Mouse (Mus musculus): ENCODE results near the gene Zbtb8a. TPM values are rescaled to one million over a fixed set of nuclear protein-coding genes. Genes with fewer than 3 reads are reported as not detected.

Gene Zbtb8a
- polyA plus RNA-seq, 1 experiment = 20.7 TPM

- TF ChIP-seq POLR2A (IDR thresholded peaks at IDR 0.05; ENCODE audit: insufficient read depth, low read length) = peak; percentile 17
- no peak for TF ChIP-seq CTCF (IDR thresholded peaks at IDR 0.05; ENCODE audit: low read depth, low read length)
- peak; percentile 89 for TF ChIP-seq EP300 (IDR thresholded peaks at IDR 0.05; ENCODE audit: insufficient read depth, low read depth, low read length)
- peak overlapping the region; percentile 99 for H3K27ac ChIP-seq (ENCODE audit: insufficient read depth, low read length)
- H3K9ac ChIP-seq (ENCODE audit: low read depth, poor library complexity, severe bottlenecking) = peak overlapping the region; percentile 99
- H3K36me3 ChIP-seq (ENCODE audit: control insufficient read depth, insufficient read depth, low read length, poor library complexity, severe bottlenecking) = no peaks in the 10 kb centered on the region
- peak overlapping the region; percentile 79 for H3K4me3 ChIP-seq (ENCODE audit: low read depth, low read length)
- no peaks in the 10 kb centered on the region for H3K9me3 ChIP-seq (replicated peaks; ENCODE audit: control insufficient read depth, insufficient read depth, low read length, poor library complexity, severe bottlenecking)
- no peaks in the 10 kb centered on the region for H3K27me3 ChIP-seq (ENCODE audit: control insufficient read depth, insufficient read depth, low read length, poor library complexity, severe bottlenecking)
- H3K4me1 ChIP-seq (ENCODE audit: control insufficient read depth, insufficient read depth, low read length) = peaks cover 3% of the 10 kb centered on the region
These were observed 2.9 kb downstream of the Zbtb8a start for GRCm38 (mm10) chr4:129375000-129375399.

DNA sequence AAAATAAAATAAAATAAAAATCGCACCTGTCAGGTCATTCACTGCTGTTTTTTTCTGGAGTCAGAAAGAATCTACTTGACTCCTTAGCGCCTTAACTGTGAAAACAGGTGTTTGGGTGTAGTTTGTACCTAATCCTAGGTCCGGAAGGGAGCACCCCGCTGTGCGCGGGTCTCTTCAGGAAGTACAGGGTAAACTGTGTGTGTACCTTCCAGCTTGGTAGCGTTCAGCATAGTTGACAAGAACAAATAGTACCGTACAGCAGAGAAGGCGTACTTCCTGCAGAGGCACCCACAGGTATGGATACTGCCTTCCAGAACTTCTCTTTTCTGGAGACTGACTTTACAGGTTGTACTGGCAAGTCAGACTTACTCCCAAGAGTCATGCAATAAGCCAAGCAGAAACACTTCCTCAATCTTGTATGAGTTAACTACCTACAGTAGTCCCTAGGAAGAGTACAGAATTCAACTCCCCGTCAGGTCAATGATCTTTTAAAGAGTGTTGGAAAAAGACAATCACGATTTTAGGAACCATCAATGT, 3.6 kb downstream of the Zbtb8a start:
- no peaks in the 10 kb centered on the region for H3K9me3 ChIP-seq (replicated peaks; ENCODE audit: control insufficient read depth, insufficient read depth, low read length, poor library complexity, severe bottlenecking)
- peak overlapping the region; percentile 79 for H3K4me3 ChIP-seq (ENCODE audit: low read depth, low read length)
- H3K27me3 ChIP-seq (ENCODE audit: control insufficient read depth, insufficient read depth, low read length, poor library complexity, severe bottlenecking) = no peaks in the 10 kb centered on the region
- no peaks in the 10 kb centered on the region for H3K36me3 ChIP-seq (ENCODE audit: control insufficient read depth, insufficient read depth, low read length, poor library complexity, severe bottlenecking)
- TF ChIP-seq CTCF (IDR thresholded peaks at IDR 0.05; ENCODE audit: low read depth, low read length) = no peak
- no peak for TF ChIP-seq POLR2A (IDR thresholded peaks at IDR 0.05; ENCODE audit: insufficient read depth, low read length)
- TF ChIP-seq EP300 (IDR thresholded peaks at IDR 0.05; ENCODE audit: insufficient read depth, low read depth, low read length) = peak; percentile 81
- peak overlapping the region; percentile 99 for H3K9ac ChIP-seq (ENCODE audit: low read depth, poor library complexity, severe bottlenecking)
- peaks cover 5% of the 10 kb centered on the region for H3K4me1 ChIP-seq (ENCODE audit: control insufficient read depth, insufficient read depth, low read length)
- peak overlapping the region; percentile 99 for H3K27ac ChIP-seq (ENCODE audit: insufficient read depth, low read length)

DNA sequence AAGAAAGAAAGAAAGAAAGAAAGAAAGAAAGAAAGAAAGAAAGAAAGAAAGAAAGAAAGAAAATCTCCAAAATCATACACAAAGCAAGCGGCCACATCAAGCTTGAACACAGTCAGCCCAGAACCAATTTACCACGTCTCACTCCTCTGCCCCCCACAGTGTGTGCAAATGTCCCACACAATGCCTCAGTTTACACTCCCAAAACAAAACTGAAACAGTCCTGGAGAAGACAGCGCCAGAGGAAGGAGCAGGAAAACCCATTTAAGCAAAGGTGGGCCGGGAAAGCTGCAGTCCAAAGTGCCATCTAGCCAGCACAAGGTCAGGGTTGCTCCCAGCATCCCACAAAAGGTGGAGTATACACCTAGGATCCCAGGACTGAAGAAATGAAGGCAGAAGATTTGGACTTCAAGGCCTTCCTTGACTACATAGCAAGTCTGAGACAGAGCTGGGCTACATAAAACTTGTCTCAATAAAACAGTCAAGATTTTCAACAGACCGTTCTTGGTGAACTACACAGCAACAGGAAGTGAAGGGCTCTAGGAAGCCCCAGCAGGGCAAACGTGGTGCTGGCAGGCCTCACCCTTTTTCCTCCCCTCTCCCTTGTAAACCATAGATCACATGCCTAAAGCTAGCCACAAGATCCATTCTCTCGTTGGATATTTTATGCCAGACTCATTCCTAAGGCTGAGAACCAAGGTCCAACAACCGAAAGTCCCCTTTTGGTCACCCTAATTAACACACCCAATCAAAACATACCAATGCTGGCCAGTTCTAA, 4.5 kb downstream of the Zbtb8a start:
- H3K36me3 ChIP-seq (ENCODE audit: control insufficient read depth, insufficient read depth, low read length, poor library complexity, severe bottlenecking) = peaks cover 5% of the 10 kb centered on the region
- peak overlapping the region; percentile 59 for H3K4me3 ChIP-seq (ENCODE audit: low read depth, low read length)

GRCm38 (mm10) chr4:129371391-129371790, 6.5 kb downstream of the Zbtb8a start:
- Histone ChIP-seq H3K4me3 (ENCODE audit: low read depth, low read length) (no peak overlapping the region), H3K36me3 (ENCODE audit: control insufficient read depth, insufficient read depth, low read length, poor library complexity, severe bottlenecking) (peaks cover 14% of the 10 kb centered on the region), H3K9me3 (replicated peaks; ENCODE audit: control insufficient read depth, insufficient read depth, low read length, poor library complexity, severe bottlenecking) (no peaks in the 10 kb centered on the region), H3K4me1 (ENCODE audit: control insufficient read depth, insufficient read depth, low read length) (peaks cover 7% of the 10 kb centered on the region), H3K9ac (ENCODE audit: low read depth, poor library complexity, severe bottlenecking) (no peak overlapping the region; the same call in 1 of the 2 replicates), H3K27me3 (ENCODE audit: control insufficient read depth, insufficient read depth, low read length, poor library complexity, severe bottlenecking) (no peaks in the 10 kb centered on the region), H3K27ac (ENCODE audit: insufficient read depth, low read length) (no peak overlapping the region)
- TF ChIP-seq EP300 (IDR thresholded peaks at IDR 0.05; ENCODE audit: insufficient read depth, low read depth, low read length) = no peak
- peak; percentile 19 for TF ChIP-seq CTCF (IDR thresholded peaks at IDR 0.05; ENCODE audit: low read depth, low read length)
- no peak for TF ChIP-seq POLR2A (IDR thresholded peaks at IDR 0.05; ENCODE audit: insufficient read depth, low read length)

More for the DNA sequence above, 4.5 kb downstream of the Zbtb8a start:
- peak; percentile 86 for TF ChIP-seq EP300 (IDR thresholded peaks at IDR 0.05; ENCODE audit: insufficient read depth, low read depth, low read length)
- no peak for TF ChIP-seq POLR2A (IDR thresholded peaks at IDR 0.05; ENCODE audit: insufficient read depth, low read length)
- H3K27ac ChIP-seq (ENCODE audit: insufficient read depth, low read length) = peak overlapping the region; percentile 100
- H3K9me3 ChIP-seq (replicated peaks; ENCODE audit: control insufficient read depth, insufficient read depth, low read length, poor library complexity, severe bottlenecking) = no peaks in the 10 kb centered on the region
- H3K4me1 ChIP-seq (ENCODE audit: control insufficient read depth, insufficient read depth, low read length) = peaks cover 7% of the 10 kb centered on the region
- no peaks in the 10 kb centered on the region for H3K27me3 ChIP-seq (ENCODE audit: control insufficient read depth, insufficient read depth, low read length, poor library complexity, severe bottlenecking)
- peak overlapping the region; percentile 99 for H3K9ac ChIP-seq (ENCODE audit: low read depth, poor library complexity, severe bottlenecking)

GRCm38 (mm10) chr4:129365224-129365623, 12.7 kb downstream of the Zbtb8a start:
- no peaks in the 10 kb centered on the region for H3K27me3 ChIP-seq (ENCODE audit: control insufficient read depth, insufficient read depth, low read length, poor library complexity, severe bottlenecking)

GRCm38 (mm10) chr4:129364379-129364778, 13.5 kb downstream of the Zbtb8a start:
- H3K27me3 ChIP-seq (ENCODE audit: control insufficient read depth, insufficient read depth, low read length, poor library complexity, severe bottlenecking) = no peaks in the 10 kb centered on the region
- no peak overlapping the region for H3K9ac ChIP-seq (ENCODE audit: low read depth, poor library complexity, severe bottlenecking)
- peaks cover 33% of the 10 kb centered on the region for H3K36me3 ChIP-seq (ENCODE audit: control insufficient read depth, insufficient read depth, low read length, poor library complexity, severe bottlenecking)
- H3K9me3 ChIP-seq (replicated peaks; ENCODE audit: control insufficient read depth, insufficient read depth, low read length, poor library complexity, severe bottlenecking) = no peaks in the 10 kb centered on the region
- H3K4me3 ChIP-seq (ENCODE audit: low read depth, low read length) = no peak overlapping the region
- TF ChIP-seq CTCF (IDR thresholded peaks at IDR 0.05; ENCODE audit: low read depth, low read length) = no peak
- TF ChIP-seq EP300 (IDR thresholded peaks at IDR 0.05; ENCODE audit: insufficient read depth, low read depth, low read length) = no peak
- TF ChIP-seq POLR2A (IDR thresholded peaks at IDR 0.05; ENCODE audit: insufficient read depth, low read length) = no peak
- peaks cover 2% of the 10 kb centered on the region for H3K4me1 ChIP-seq (ENCODE audit: control insufficient read depth, insufficient read depth, low read length)
- no peak overlapping the region for H3K27ac ChIP-seq (ENCODE audit: insufficient read depth, low read length)

More at GRCm38 (mm10) chr4:129365224-129365623, 12.7 kb downstream of the Zbtb8a start:
- peaks cover 24% of the 10 kb centered on the region for H3K36me3 ChIP-seq (ENCODE audit: control insufficient read depth, insufficient read depth, low read length, poor library complexity, severe bottlenecking)
- H3K9me3 ChIP-seq (replicated peaks; ENCODE audit: control insufficient read depth, insufficient read depth, low read length, poor library complexity, severe bottlenecking) = no peaks in the 10 kb centered on the region
- peaks cover 4% of the 10 kb centered on the region for H3K4me1 ChIP-seq (ENCODE audit: control insufficient read depth, insufficient read depth, low read length)
- H3K9ac ChIP-seq (ENCODE audit: low read depth, poor library complexity, severe bottlenecking) = no peak overlapping the region
- TF ChIP-seq CTCF (IDR thresholded peaks at IDR 0.05; ENCODE audit: low read depth, low read length) (no peak), POLR2A (IDR thresholded peaks at IDR 0.05; ENCODE audit: insufficient read depth, low read length) (no peak), EP300 (IDR thresholded peaks at IDR 0.05; ENCODE audit: insufficient read depth, low read depth, low read length) (no peak)
- H3K4me3 ChIP-seq (ENCODE audit: low read depth, low read length) = no peak overlapping the region
- H3K27ac ChIP-seq (ENCODE audit: insufficient read depth, low read length) = no peak overlapping the region; the same call in 1 of the 2 replicates
